Mouse (Mus musculus) cortical plate, adult 2 months (tissue): ENCODE data around the gene Plcxd3.

ENCODE experiments used
- CTCF ChIP-seq: fragments of 200-500 bp; IDR thresholded peaks from 2 replicates; pipeline ENCODE4 v1.5.1; 2011; ENCODE audit warnings: mild to moderate bottlenecking, control low read depth, low read length; ENCODE audit not compliant: insufficient read depth; ENCODE audit errors: extremely low read depth
- POLR2A ChIP-seq: fragments of 200-500 bp; IDR thresholded peaks from 2 replicates; pipeline ENCODE4 v1.6.1; 2011; ENCODE audit warnings: mild to moderate bottlenecking, low read length, control low read depth; ENCODE audit not compliant: insufficient read depth; ENCODE audit errors: extremely low read depth

- TF ChIP-seq CTCF = no peak
- TF ChIP-seq POLR2A = no peak
Observed at GRCm38 (mm10) chr15:4400096-4400495, 24.8 kb downstream of the Plcxd3 start.
